Mouse (Mus musculus) bone marrow macrophage, adult 2 months (primary cell): Measurements from ENCODE around the gene Sipa1l3. TPM values are rescaled to one million over a fixed set of nuclear protein-coding genes. Genes with fewer than 3 reads are reported as not detected.

ENCODE experiments used
- H3K27ac ChIP-seq: 2 replicates; pipeline ENCODE4 v1.5.1; 2012; ENCODE audit warnings: low read depth, low read length; ENCODE audit not compliant: insufficient read depth
- H3K4me1 ChIP-seq: 2 replicates; pipeline ENCODE4 v1.6.1; 2012; ENCODE audit warnings: low read length; ENCODE audit not compliant: control insufficient read depth, insufficient read depth
- H3K4me3 ChIP-seq: 2 replicates; pipeline ENCODE4 v1.5.1; 2012; ENCODE audit warnings: mild to moderate bottlenecking, low read length, moderate library complexity; ENCODE audit not compliant: insufficient read depth
- CTCF ChIP-seq: IDR thresholded peaks from 2 replicates; pipeline ENCODE4 v1.5.1; 2012; ENCODE audit warnings: low read depth, mild to moderate bottlenecking, low read length, moderate library complexity
- POLR2A ChIP-seq: IDR thresholded peaks from 2 replicates; pipeline ENCODE4 v1.6.1; 2012; ENCODE audit warnings: mild to moderate bottlenecking, low read depth, low read length, borderline replicate concordance
- polyA plus RNA-seq: library from polyadenylated mRNA; stranded (reverse); fragments of >200 nt; gene quantifications from 2 replicates; pipeline ENCODE4 v1.2.4, GENCODE M21; 2012; ENCODE audit not compliant: missing spikeins, insufficient read depth, insufficient read length

Sipa1l3 gene
- polyA plus RNA-seq, 1 experiment: 23.4 TPM

GRCm38 (mm10) chr7:29341722-29342121 lies 176.7 kb downstream of the Sipa1l3 start:
- Histone ChIP-seq H3K4me1 (no peaks in the 10 kb centered on the region), H3K27ac (no peak overlapping the region), H3K4me3 (no peak overlapping the region)
- TF ChIP-seq POLR2A (no peak), CTCF (no peak)

GRCm38 (mm10) chr7:29340838-29341237 lies 177.6 kb downstream of the Sipa1l3 start:
- Histone ChIP-seq H3K4me1 (no peaks in the 10 kb centered on the region), H3K4me3 (no peak overlapping the region)
- TF ChIP-seq POLR2A (no peak), CTCF (no peak)

GRCm38 (mm10) chr7:29340247-29340646 lies 178.2 kb downstream of the Sipa1l3 start:
- TF ChIP-seq CTCF (no peak), POLR2A (no peak)
- H3K4me3 ChIP-seq: no peak overlapping the region
- H3K4me1 ChIP-seq: no peaks in the 10 kb centered on the region
- no peak overlapping the region for H3K27ac ChIP-seq

More at GRCm38 (mm10) chr7:29340838-29341237, 177.6 kb downstream of the Sipa1l3 start:
- H3K27ac ChIP-seq: no peak overlapping the region

GRCm38 (mm10) chr7:29338984-29339679 lies 179.3 kb downstream of the Sipa1l3 start:
- Histone ChIP-seq H3K4me1 (no peaks in the 10 kb centered on the region), H3K27ac (no peak overlapping the region), H3K4me3 (no peak overlapping the region)
- TF ChIP-seq CTCF (no peak), POLR2A (no peak)

GRCm38 (mm10) chr7:29338351-29338919 lies 180.0 kb downstream of the Sipa1l3 start:
- H3K27ac ChIP-seq: no peak overlapping the region
- H3K4me1 ChIP-seq: no peaks in the 10 kb centered on the region
- no peak overlapping the region for H3K4me3 ChIP-seq
- no peak for TF ChIP-seq CTCF
- no peak for TF ChIP-seq POLR2A

GRCm38 (mm10) chr7:29337766-29338165 lies 180.7 kb downstream of the Sipa1l3 start:
- no peak overlapping the region for H3K4me3 ChIP-seq

GRCm38 (mm10) chr7:29336795-29337319 lies 181.6 kb downstream of the Sipa1l3 start:
- TF ChIP-seq POLR2A (no peak), CTCF (peak; percentile 13; the same call in 1 of the 2 replicates)
- Histone ChIP-seq H3K27ac (no peak overlapping the region), H3K4me3 (no peak overlapping the region), H3K4me1 (no peaks in the 10 kb centered on the region)

More at GRCm38 (mm10) chr7:29337766-29338165, 180.7 kb downstream of the Sipa1l3 start:
- TF ChIP-seq CTCF: no peak
- no peak for TF ChIP-seq POLR2A
- Histone ChIP-seq H3K27ac (no peak overlapping the region), H3K4me1 (no peaks in the 10 kb centered on the region)

GRCm38 (mm10) chr7:29335841-29336671 lies 182.4 kb downstream of the Sipa1l3 start:
- TF ChIP-seq POLR2A: no peak
- no peak for TF ChIP-seq CTCF
- Histone ChIP-seq H3K4me3 (no peak overlapping the region), H3K4me1 (no peaks in the 10 kb centered on the region), H3K27ac (no peak overlapping the region)

- no peaks in the 10 kb centered on the region for H3K4me1 ChIP-seq
- no peak overlapping the region for H3K27ac ChIP-seq
- H3K4me3 ChIP-seq: no peak overlapping the region
- TF ChIP-seq POLR2A (no peak), CTCF (no peak)
These were observed 183.2 kb downstream of the Sipa1l3 start for GRCm38 (mm10) chr7:29335276-29335675.
